Mouse (Mus musculus): ENCODE results near the gene Ckm.

The Ckm gene

GRCm38 (mm10) chr7:19429726-19430125 lies 25.1 kb downstream of the Ckm start:
- in situ Hi-C loops (cut with MboI; ENCODE audit: low sequenced_read_pairs) = no loop called here

- in situ Hi-C loops (cut with MboI; ENCODE audit: low sequenced_read_pairs) = no loop called here
These were observed 25.8 kb downstream of the Ckm start for GRCm38 (mm10) chr7:19430402-19430801.

GRCm38 (mm10) chr7:19432475-19432874 lies 27.9 kb downstream of the Ckm start:
- in situ Hi-C loops (cut with MboI; ENCODE audit: low sequenced_read_pairs) = no loop called here

- in situ Hi-C loops (cut with MboI; ENCODE audit: low sequenced_read_pairs) = no loop called here
These were observed 31.7 kb downstream of the Ckm start for GRCm38 (mm10) chr7:19436276-19436675.

- in situ Hi-C loops (cut with MboI; ENCODE audit: low sequenced_read_pairs) = no loop called here
These were observed 32.5 kb downstream of the Ckm start for GRCm38 (mm10) chr7:19437048-19437447.

GRCm38 (mm10) chr7:19441448-19442091 lies 37.0 kb downstream of the Ckm start:
- in situ Hi-C loops (cut with MboI; ENCODE audit: low sequenced_read_pairs) = no loop called here

- in situ Hi-C loops (cut with MboI; ENCODE audit: low sequenced_read_pairs) = no loop called here
These were observed 38.8 kb downstream of the Ckm start for GRCm38 (mm10) chr7:19443344-19443743.

- in situ Hi-C loops (cut with MboI; ENCODE audit: low sequenced_read_pairs) = no loop called here
These were observed 40.2 kb downstream of the Ckm start for GRCm38 (mm10) chr7:19444801-19445200.

- in situ Hi-C loops (cut with MboI; ENCODE audit: low sequenced_read_pairs) = no loop called here
These were observed 43.1 kb downstream of the Ckm start for GRCm38 (mm10) chr7:19447689-19448088.

- in situ Hi-C loops (cut with MboI; ENCODE audit: low sequenced_read_pairs) = no loop called here
These were observed 44.6 kb downstream of the Ckm start for GRCm38 (mm10) chr7:19449165-19449564.

GRCm38 (mm10) chr7:19455186-19455585 lies 50.6 kb downstream of the Ckm start:
- in situ Hi-C loops (cut with MboI; ENCODE audit: low sequenced_read_pairs) = no loop called here

GRCm38 (mm10) chr7:19455819-19456495 lies 51.4 kb downstream of the Ckm start:
- in situ Hi-C loops (cut with MboI; ENCODE audit: low sequenced_read_pairs) = no loop called here

- in situ Hi-C loops (cut with MboI; ENCODE audit: low sequenced_read_pairs) = no loop called here
These were observed 52.1 kb downstream of the Ckm start for GRCm38 (mm10) chr7:19456628-19457027.

- in situ Hi-C loops (cut with MboI; ENCODE audit: low sequenced_read_pairs) = no loop called here
These were observed 53.0 kb downstream of the Ckm start for GRCm38 (mm10) chr7:19457414-19458071.

- in situ Hi-C loops (cut with MboI; ENCODE audit: low sequenced_read_pairs) = no loop called here
These were observed 53.5 kb downstream of the Ckm start for GRCm38 (mm10) chr7:19458072-19458486.

GRCm38 (mm10) chr7:19458591-19459111 lies 54.1 kb downstream of the Ckm start, which contains the start of gene Mark4:
Mark4 (minus strand) TSS chr7:19458821.
- in situ Hi-C loops (cut with MboI; ENCODE audit: low sequenced_read_pairs) = no loop called here

GRCm38 (mm10) chr7:19459144-19459870 lies 54.7 kb downstream of the Ckm start:
- in situ Hi-C loops (cut with MboI; ENCODE audit: low sequenced_read_pairs) = no loop called here

- in situ Hi-C loops (cut with MboI; ENCODE audit: low sequenced_read_pairs) = loop anchor here (10.0 kb wide), 1 partner anchor 64 kb away; no protein-coding TSS in a partner anchor
These were observed 55.9 kb downstream of the Ckm start for GRCm38 (mm10) chr7:19460500-19460899.

- in situ Hi-C loops (cut with MboI; ENCODE audit: low sequenced_read_pairs) = loop anchor here (10.0 kb wide), 1 partner anchor 63 kb away; no protein-coding TSS in a partner anchor
These were observed 56.9 kb downstream of the Ckm start for GRCm38 (mm10) chr7:19461488-19461887.

- in situ Hi-C loops (cut with MboI; ENCODE audit: low sequenced_read_pairs) = loop anchor here (10.0 kb wide), 1 partner anchor 62 kb away; no protein-coding TSS in a partner anchor
These were observed 57.9 kb downstream of the Ckm start for GRCm38 (mm10) chr7:19462443-19462842.

GRCm38 (mm10) chr7:19462884-19463381 lies 58.4 kb downstream of the Ckm start, which contains the start of gene Exoc3l2:
Exoc3l2 (plus strand) TSS chr7:19463331.
- in situ Hi-C loops (cut with MboI; ENCODE audit: low sequenced_read_pairs) = loop anchor here (10.0 kb wide), 1 partner anchor 62 kb away; no protein-coding TSS in a partner anchor

Data from CH12F3 (cell line).